Mouse (Mus musculus) E14TG2a.4 (cell line): ENCODE results near the gene Slc24a5.

Experiments
- CTCF ChIP-seq: conservative IDR thresholded peaks from 2 replicates; pipeline ENCODE4 v1.5.1; 2014; ENCODE audit warnings: low read length
- NANOG ChIP-seq: IDR thresholded peaks from 2 replicates; pipeline ENCODE4 v1.6.1; 2014; ENCODE audit warnings: borderline replicate concordance, low read length, mixed read lengths
- POU5F1 ChIP-seq: IDR thresholded peaks from 2 replicates; pipeline ENCODE4 v1.6.1; 2014; ENCODE audit warnings: low read length, borderline replicate concordance

- TF ChIP-seq POU5F1 (no peak), CTCF (no peak), NANOG (no peak)
Measured at GRCm38 (mm10) chr2:125136846-125137245, 68.9 kb downstream of the Slc24a5 start.
